Mouse (Mus musculus): ENCODE measurements around the gene Idua. TPM values are rescaled to one million over a fixed set of nuclear protein-coding genes. Genes with fewer than 3 reads are reported as not detected.

Idua gene
- total and polyA plus RNA-seq, 3 experiments: 1.5 to 9.5 TPM; not detected in 1

GRCm38 (mm10) chr5:108696542-108696941, 36.4 kb downstream of the Idua start:
- Histone ChIP-seq H3K4me3 (ENCODE audit: control insufficient read depth in 1 of 2, insufficient read depth in 1 of 2, low read depth in 2 of 2, low read length in 2 of 2) (no peak overlapping the region), H3K27ac (ENCODE audit: control insufficient read depth, low read depth, low read length) (no peak overlapping the region), H3K9ac (ENCODE audit: control insufficient read depth, low read depth, low read length, poor library complexity, severe bottlenecking) (no peak overlapping the region), H3K4me1 (ENCODE audit: control insufficient read depth in 1 of 2, insufficient read depth in 2 of 2, low read length in 2 of 2) (peaks cover 4 to 5% of the 10 kb centered on the region in 2 experiments; a peak in 2 of 4 replicates), H3K9me3 (replicated peaks; ENCODE audit: insufficient read depth, low read length) (no peaks in the 10 kb centered on the region), H3K36me3 (ENCODE audit: control insufficient read depth in 1 of 2, insufficient read depth in 2 of 2, low read length in 2 of 2) (no peaks in the 10 kb centered on the region), H3K79me2 (ENCODE audit: control insufficient read depth, insufficient read depth, low read length, poor library complexity) (peaks cover 3% of the 10 kb centered on the region; the same call in 1 of the 2 replicates), H3K27me3 (ENCODE audit: control insufficient read depth in 1 of 2, insufficient read depth in 2 of 2, low read length in 2 of 2) (no peaks in the 10 kb centered on the region)
- TF ChIP-seq RAD21 (IDR thresholded peaks at IDR 0.05; ENCODE audit: low read depth, low read length) (no peak), USF2 (IDR thresholded peaks at IDR 0.05; ENCODE audit: borderline replicate concordance in 1 of 2, insufficient read depth in 1 of 2, low read depth in 1 of 2, low read length in 2 of 2) (no peak), GABPA (IDR thresholded peaks at IDR 0.05; ENCODE audit: low read depth, low read length) (no peak), HCFC1 (IDR thresholded peaks at IDR 0.05; ENCODE audit: low read depth, low read length) (no peak), MAFK (IDR thresholded peaks at IDR 0.05; ENCODE audit: borderline replicate concordance, low read depth, low read length) (no peak), SIN3A (IDR thresholded peaks at IDR 0.05; ENCODE audit: low read length) (no peak), TBP (IDR thresholded peaks at IDR 0.05; ENCODE audit: low read depth, low read length) (no peak), CHD1 (IDR thresholded peaks at IDR 0.05; ENCODE audit: low read depth, low read length) (no peak), POLR2AphosphoS2 (IDR thresholded peaks at IDR 0.05; ENCODE audit: low read length) (no peak), EP300 (IDR thresholded peaks at IDR 0.05; ENCODE audit: low read depth in 1 of 2, low read length in 2 of 2) (no peak), ZKSCAN1 (IDR thresholded peaks at IDR 0.05; ENCODE audit: low read depth, low read length) (no peak)
- DNase-seq (ENCODE audit: low read depth, low spot score): no peak

GRCm38 (mm10) chr5:108697341-108697753, 37.2 kb downstream of the Idua start:
- H3K36me3 ChIP-seq (ENCODE audit: control insufficient read depth in 1 of 2, insufficient read depth in 2 of 2, low read length in 2 of 2): no peaks in the 10 kb centered on the region
- peaks cover 4 to 5% of the 10 kb centered on the region in 2 experiments; a peak in 2 of 4 replicates for H3K4me1 ChIP-seq (ENCODE audit: control insufficient read depth in 1 of 2, insufficient read depth in 2 of 2, low read length in 2 of 2)
- TF ChIP-seq NELFE (IDR thresholded peaks at IDR 0.05; ENCODE audit: low read depth, low read length): no peak
- no peak for TF ChIP-seq TBP (IDR thresholded peaks at IDR 0.05; ENCODE audit: low read depth, low read length)
- no peak for TF ChIP-seq ZNF384 (IDR thresholded peaks at IDR 0.05; ENCODE audit: low read depth, low read length)
- no peak for TF ChIP-seq TAL1 (IDR thresholded peaks at IDR 0.05; ENCODE audit: low read length)
- no peak for TF ChIP-seq MAZ (IDR thresholded peaks at IDR 0.05; ENCODE audit: low read depth, low read length)
- no peak for TF ChIP-seq MAX (IDR thresholded peaks at IDR 0.05; ENCODE audit: low read length)
- no peak for TF ChIP-seq POLR2AphosphoS5 (IDR thresholded peaks at IDR 0.05; ENCODE audit: borderline replicate concordance, low read depth, low read length)
- no peak for TF ChIP-seq MAFK (IDR thresholded peaks at IDR 0.05; ENCODE audit: borderline replicate concordance, low read depth, low read length)
- no peak for TF ChIP-seq MEF2A (IDR thresholded peaks at IDR 0.05; ENCODE audit: extremely low read depth, insufficient replicate concordance, low read depth, low read length, poor library complexity, severe bottlenecking)
- TF ChIP-seq BHLHE40 (IDR thresholded peaks at IDR 0.05; ENCODE audit: borderline replicate concordance, low read depth, low read length): no peak
- TF ChIP-seq SIN3A (IDR thresholded peaks at IDR 0.05; ENCODE audit: low read length): no peak
- TF ChIP-seq CTCF (IDR thresholded peaks at IDR 0.05 in 2 of 3, conservative IDR thresholded peaks at IDR 0.05 in 1 of 3; ENCODE audit: control insufficient read depth in 1 of 3, insufficient read depth in 1 of 3, low read depth in 2 of 3, low read length in 3 of 3, poor library complexity in 1 of 3, severe bottlenecking in 1 of 3): no peak
- no peak for TF ChIP-seq RAD21 (IDR thresholded peaks at IDR 0.05; ENCODE audit: low read depth, low read length)
- TF ChIP-seq GATA1 (IDR thresholded peaks at IDR 0.05; ENCODE audit: low read depth, low read length): no peak
- TF ChIP-seq MYB (IDR thresholded peaks at IDR 0.05; ENCODE audit: low read depth, low read length): no peak
- TF ChIP-seq EP300 (IDR thresholded peaks at IDR 0.05; ENCODE audit: low read depth in 1 of 2, low read length in 2 of 2): no peak
- no peak for TF ChIP-seq MYC (IDR thresholded peaks at IDR 0.05; ENCODE audit: low read depth, low read length)
- peaks cover 3% of the 10 kb centered on the region; the same call in 1 of the 2 replicates for H3K79me2 ChIP-seq (ENCODE audit: control insufficient read depth, insufficient read depth, low read length, poor library complexity)
- H3K4me3 ChIP-seq (ENCODE audit: control insufficient read depth in 1 of 2, insufficient read depth in 1 of 2, low read depth in 2 of 2, low read length in 2 of 2): no peak overlapping the region
- no peaks in the 10 kb centered on the region for H3K9me3 ChIP-seq (replicated peaks; ENCODE audit: insufficient read depth, low read length)
- no peak for DNase-seq (ENCODE audit: low read depth, low spot score)
- H3K9ac ChIP-seq (ENCODE audit: control insufficient read depth, low read depth, low read length, poor library complexity, severe bottlenecking): no peak overlapping the region
- no peak overlapping the region for H3K27ac ChIP-seq (ENCODE audit: control insufficient read depth, low read depth, low read length)
- H3K27me3 ChIP-seq (ENCODE audit: control insufficient read depth in 1 of 2, insufficient read depth in 2 of 2, low read length in 2 of 2): no peaks in the 10 kb centered on the region

Data from MEL (cell line).